Mouse (Mus musculus): ENCODE results near the gene Snx18.

- TF ChIP-seq CTCF (IDR thresholded peaks at IDR 0.05; ENCODE audit: extremely low read depth, insufficient read length, insufficient replicate concordance, low read depth, low read length) (no peak), POLR2A (IDR thresholded peaks at IDR 0.05; ENCODE audit: low read depth, low read length) (no peak)
These were observed 14.1 kb upstream of the Snx18 start for GRCm38 (mm10) chr13:113632506-113632905.
